Mouse (Mus musculus): Measurements from ENCODE around the gene Sema3b. TPM values are rescaled to one million over a fixed set of nuclear protein-coding genes. Genes with fewer than 3 reads are reported as not detected.

Gene Sema3b
- polyA plus RNA-seq, 1 experiment = not detected

DNA sequence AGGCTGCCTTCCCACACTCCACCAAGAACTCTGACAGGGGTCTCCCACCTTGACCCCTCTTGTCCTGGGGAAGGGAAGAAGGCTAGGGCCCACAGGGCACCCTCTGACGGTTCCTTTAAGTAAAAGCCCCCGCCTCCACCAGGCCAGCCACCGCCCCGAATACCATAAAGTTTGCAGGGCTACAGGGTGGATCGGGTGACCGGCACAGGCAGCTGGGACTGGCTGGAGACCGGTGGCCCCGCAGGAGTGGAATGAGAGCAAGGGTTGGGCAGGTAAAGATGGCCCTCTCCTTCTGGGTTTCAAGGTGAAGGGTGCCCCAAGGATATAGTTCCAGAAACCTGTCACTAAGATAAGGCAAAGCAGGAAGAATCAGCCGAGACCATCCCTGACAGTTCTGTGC is 2.4 kb downstream of the Sema3b start:
- H3K4me3 ChIP-seq (replicated peaks) = no peak overlapping the region
- H3K4me1 ChIP-seq = peaks cover 60% of the 10 kb centered on the region
- H3K27me3 ChIP-seq (replicated peaks) = peaks cover 42% of the 10 kb centered on the region
- TF ChIP-seq GATA1 (IDR thresholded peaks at IDR 0.05; ENCODE audit: borderline replicate concordance, low read length) (no peak), FLI1 (IDR thresholded peaks at IDR 0.05; ENCODE audit: low read length) (no peak)
- no peaks in the 10 kb centered on the region for H3K36me3 ChIP-seq (replicated peaks; ENCODE audit: low read length)
- no peaks in the 10 kb centered on the region for H3K9me3 ChIP-seq

DNA sequence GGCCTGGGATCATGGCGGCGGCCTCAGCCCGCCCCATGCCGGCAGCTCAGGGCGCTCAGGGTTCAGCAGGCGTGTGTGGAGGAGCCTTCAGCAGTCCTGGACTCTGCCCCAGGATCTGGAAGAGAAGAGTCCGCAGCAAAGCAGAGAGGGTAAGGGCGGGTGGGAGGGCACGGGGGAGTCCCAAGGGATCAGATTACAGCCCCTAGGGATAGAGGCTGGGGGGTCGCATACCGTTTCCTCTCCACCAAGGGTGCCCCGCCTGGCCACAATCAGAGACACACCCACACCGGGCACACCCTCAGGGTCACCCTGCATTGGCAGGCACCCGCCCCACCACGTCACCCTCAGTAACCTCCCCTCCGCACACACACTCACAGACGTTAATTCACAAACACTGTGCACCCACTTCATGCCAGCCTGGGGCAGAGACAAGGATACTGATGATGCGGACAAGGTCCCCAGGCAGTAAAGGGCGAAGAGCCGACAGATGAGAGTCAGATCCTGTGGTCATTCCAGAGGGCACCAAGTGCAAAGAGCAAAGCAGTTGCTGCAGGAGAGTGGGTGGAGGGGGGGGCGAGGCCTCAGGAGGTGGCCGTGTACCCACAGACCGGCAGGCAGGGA is 3.9 kb downstream of the Sema3b start:
- Histone ChIP-seq H3K36me3 (replicated peaks; ENCODE audit: low read length) (no peaks in the 10 kb centered on the region), H3K9me3 (no peaks in the 10 kb centered on the region), H3K27me3 (replicated peaks) (peaks cover 56% of the 10 kb centered on the region), H3K4me3 (replicated peaks) (no peak overlapping the region), H3K4me1 (peaks cover 55% of the 10 kb centered on the region)
- TF ChIP-seq GATA1 (IDR thresholded peaks at IDR 0.05; ENCODE audit: borderline replicate concordance, low read length) (no peak), FLI1 (IDR thresholded peaks at IDR 0.05; ENCODE audit: low read length) (no peak)

DNA sequence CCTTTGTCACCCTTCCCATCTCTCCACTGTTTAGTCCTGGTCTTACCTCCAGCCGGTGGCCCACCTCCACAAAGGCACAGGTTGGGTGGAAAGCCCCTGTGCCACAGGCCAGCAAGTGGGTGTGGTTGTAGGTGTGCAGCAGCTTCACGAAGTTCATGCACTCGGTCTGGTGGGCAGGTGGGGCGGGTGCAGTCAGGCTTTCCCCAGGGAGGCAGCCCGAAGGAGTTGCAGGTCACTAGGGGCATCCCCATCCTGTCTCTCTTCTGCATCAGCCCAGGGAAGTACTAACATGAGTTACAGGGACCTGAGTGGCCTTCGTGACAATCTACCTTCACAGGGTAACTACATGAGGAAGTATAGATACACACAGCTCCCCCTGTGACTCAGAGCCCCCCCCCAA is 5.8 kb downstream of the Sema3b start:
- Histone ChIP-seq H3K9me3 (no peaks in the 10 kb centered on the region), H3K36me3 (replicated peaks; ENCODE audit: low read length) (no peaks in the 10 kb centered on the region), H3K4me3 (replicated peaks) (no peak overlapping the region), H3K27me3 (replicated peaks) (peaks cover 68% of the 10 kb centered on the region), H3K4me1 (peaks cover 43% of the 10 kb centered on the region)
- TF ChIP-seq FLI1 (IDR thresholded peaks at IDR 0.05; ENCODE audit: low read length) (no peak), GATA1 (IDR thresholded peaks at IDR 0.05; ENCODE audit: borderline replicate concordance, low read length) (no peak)

GRCm38 (mm10) chr9:107602068-107602648 is 6.9 kb downstream of the Sema3b start:
- Histone ChIP-seq H3K36me3 (replicated peaks; ENCODE audit: low read length) (no peaks in the 10 kb centered on the region), H3K4me1 (peaks cover 45% of the 10 kb centered on the region), H3K27me3 (replicated peaks) (peaks cover 69% of the 10 kb centered on the region), H3K9me3 (no peaks in the 10 kb centered on the region), H3K4me3 (replicated peaks) (peak overlapping the region; percentile 86)
- TF ChIP-seq GATA1 (IDR thresholded peaks at IDR 0.05; ENCODE audit: borderline replicate concordance, low read length) = no peak
- no peak for TF ChIP-seq FLI1 (IDR thresholded peaks at IDR 0.05; ENCODE audit: low read length)

DNA sequence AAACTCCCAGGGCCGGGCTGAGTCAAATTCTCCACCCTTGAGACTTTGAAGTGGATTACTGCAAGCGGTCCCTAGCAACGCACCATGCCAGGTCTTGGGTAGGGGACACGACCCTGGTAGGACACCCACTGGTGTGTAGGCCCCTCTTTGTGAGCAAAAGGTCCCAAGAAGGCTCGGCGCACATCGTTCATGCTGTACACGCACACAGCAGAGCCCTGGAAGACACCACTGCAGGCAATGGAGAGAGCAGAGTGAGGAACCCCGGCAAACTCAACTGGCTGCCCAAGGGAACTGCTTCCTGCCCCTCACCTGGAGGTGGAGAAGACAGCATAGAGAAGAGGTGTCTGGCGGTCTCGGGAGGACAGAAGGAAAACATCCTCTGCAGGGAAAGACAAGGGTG is 7.8 kb downstream of the Sema3b start:
- Histone ChIP-seq H3K9me3 (no peaks in the 10 kb centered on the region), H3K27me3 (replicated peaks) (peaks cover 65% of the 10 kb centered on the region), H3K36me3 (replicated peaks; ENCODE audit: low read length) (no peaks in the 10 kb centered on the region), H3K4me1 (peaks cover 44% of the 10 kb centered on the region), H3K4me3 (replicated peaks) (no peak overlapping the region)
- TF ChIP-seq GATA1 (IDR thresholded peaks at IDR 0.05; ENCODE audit: borderline replicate concordance, low read length) (no peak), FLI1 (IDR thresholded peaks at IDR 0.05; ENCODE audit: low read length) (no peak)

DNA sequence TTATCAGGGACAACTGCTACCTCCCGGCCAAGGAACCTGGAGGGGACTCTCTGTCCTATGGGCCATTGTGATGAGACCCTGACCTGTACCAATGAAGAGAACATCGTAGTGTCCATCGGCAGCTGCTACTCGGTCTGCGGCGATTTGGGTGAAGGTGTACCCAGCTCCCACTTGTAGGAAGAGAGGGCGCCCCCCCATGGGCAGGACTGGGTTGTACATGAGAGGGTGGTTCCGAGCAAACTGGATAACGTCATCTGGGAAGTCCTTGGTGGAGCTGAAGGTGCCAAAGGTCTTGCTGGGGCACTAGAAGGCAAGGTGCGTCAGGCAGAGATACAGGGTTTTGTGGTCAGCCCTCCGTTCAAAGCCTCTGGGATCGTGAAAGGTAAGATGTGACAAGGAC is 8.3 kb downstream of the Sema3b start:
- H3K4me1 ChIP-seq = peaks cover 44% of the 10 kb centered on the region
- H3K36me3 ChIP-seq (replicated peaks; ENCODE audit: low read length) = no peaks in the 10 kb centered on the region
- TF ChIP-seq FLI1 (IDR thresholded peaks at IDR 0.05; ENCODE audit: low read length) (no peak), GATA1 (IDR thresholded peaks at IDR 0.05; ENCODE audit: borderline replicate concordance, low read length) (no peak)
- H3K9me3 ChIP-seq = no peaks in the 10 kb centered on the region
- H3K27me3 ChIP-seq (replicated peaks) = peaks cover 61% of the 10 kb centered on the region
- H3K4me3 ChIP-seq (replicated peaks) = no peak overlapping the region

- peaks cover 41% of the 10 kb centered on the region for H3K4me1 ChIP-seq
These were observed 9.2 kb downstream of the Sema3b start for GRCm38 (mm10) chr9:107599842-107600241.

GRCm38 (mm10) chr9:107599433-107599832 is 9.6 kb downstream of the Sema3b start:
- peaks cover 51% of the 10 kb centered on the region for H3K27me3 ChIP-seq (replicated peaks)
- no peaks in the 10 kb centered on the region for H3K9me3 ChIP-seq
- H3K4me3 ChIP-seq (replicated peaks) = no peak overlapping the region
- no peak for TF ChIP-seq FLI1 (IDR thresholded peaks at IDR 0.05; ENCODE audit: low read length)
- TF ChIP-seq GATA1 (IDR thresholded peaks at IDR 0.05; ENCODE audit: borderline replicate concordance, low read length) = no peak
- H3K36me3 ChIP-seq (replicated peaks; ENCODE audit: low read length) = peaks cover 8% of the 10 kb centered on the region
- H3K4me1 ChIP-seq = peaks cover 41% of the 10 kb centered on the region

More at GRCm38 (mm10) chr9:107599842-107600241, 9.2 kb downstream of the Sema3b start:
- H3K4me3 ChIP-seq (replicated peaks) = no peak overlapping the region
- no peak for TF ChIP-seq GATA1 (IDR thresholded peaks at IDR 0.05; ENCODE audit: borderline replicate concordance, low read length)
- no peak for TF ChIP-seq FLI1 (IDR thresholded peaks at IDR 0.05; ENCODE audit: low read length)
- peaks cover 53% of the 10 kb centered on the region for H3K27me3 ChIP-seq (replicated peaks)
- no peaks in the 10 kb centered on the region for H3K9me3 ChIP-seq
- H3K36me3 ChIP-seq (replicated peaks; ENCODE audit: low read length) = peaks cover 4% of the 10 kb centered on the region

- peaks cover 45% of the 10 kb centered on the region for H3K27me3 ChIP-seq (replicated peaks)
- no peaks in the 10 kb centered on the region for H3K9me3 ChIP-seq
- no peak overlapping the region for H3K4me3 ChIP-seq (replicated peaks)
- H3K4me1 ChIP-seq = peaks cover 50% of the 10 kb centered on the region
- peaks cover 18% of the 10 kb centered on the region for H3K36me3 ChIP-seq (replicated peaks; ENCODE audit: low read length)
- no peak for TF ChIP-seq FLI1 (IDR thresholded peaks at IDR 0.05; ENCODE audit: low read length)
- no peak for TF ChIP-seq GATA1 (IDR thresholded peaks at IDR 0.05; ENCODE audit: borderline replicate concordance, low read length)
These were observed 10.6 kb downstream of the Sema3b start for GRCm38 (mm10) chr9:107598385-107598784.
